Mouse (Mus musculus): ENCODE measurements around the gene Pced1b.

GRCm38 (mm10) chr15:97291291-97292050 is 44.6 kb downstream of the Pced1b start:
- TF ChIP-seq CTCF (IDR thresholded peaks at IDR 0.05 in 2 of 3, conservative IDR thresholded peaks at IDR 0.05 in 1 of 3; ENCODE audit: control insufficient read depth in 1 of 3, insufficient read depth in 1 of 3, low read depth in 2 of 3, low read length in 3 of 3, poor library complexity in 1 of 3, severe bottlenecking in 1 of 3) (no peak), POLR2AphosphoS5 (IDR thresholded peaks at IDR 0.05; ENCODE audit: borderline replicate concordance, low read depth, low read length) (no peak), UBTF (IDR thresholded peaks at IDR 0.05; ENCODE audit: borderline replicate concordance, insufficient read depth, low read depth, low read length) (no peak)
